Mouse (Mus musculus) layer of hippocampus, adult 9-10 months (tissue): ENCODE measurements at regions not wholly inside any gene's neighbourhood (a gene's known extent, or its start where the extent isn't known, plus 50 kb on each side); places are given as distances from the start of the nearest gene placed in this dataset.

Experiments used
- DNase-seq: peaks from one replicate; pipeline ENCODE4 v3.0.0; 2022; ENCODE audit warnings: low spot score

GRCm38 (mm10) chr17:82731561-82731960, 483.5 kb upstream of the Pkdcc start:
- DNase-seq = no peak

- no peak for DNase-seq
Measured at GRCm38 (mm10) chr17:82742445-82742844, 472.6 kb upstream of the Pkdcc start.

- no peak for DNase-seq
Measured at GRCm38 (mm10) chr17:82757400-82757799, 457.7 kb upstream of the Pkdcc start.

- no peak for DNase-seq
Measured at GRCm38 (mm10) chr17:82779096-82779495, 436.0 kb upstream of the Pkdcc start.

DNA sequence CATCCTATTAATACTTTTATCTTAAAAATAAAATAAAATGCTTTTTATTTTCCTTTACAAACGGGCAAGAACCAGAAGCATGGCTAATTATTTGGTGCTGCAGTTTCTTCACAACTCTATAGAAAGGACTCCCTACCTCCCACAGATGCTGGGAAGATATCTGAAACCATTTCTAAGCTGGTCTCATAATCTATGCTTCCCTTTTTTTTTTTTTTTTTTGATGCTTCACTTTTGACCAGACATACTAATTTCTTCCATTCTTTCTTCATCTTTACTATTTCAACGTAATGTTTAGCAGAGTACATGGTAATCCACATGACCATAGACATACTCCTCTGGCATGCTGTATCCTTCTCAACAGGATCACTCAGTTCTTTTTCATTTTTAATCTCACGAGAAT, 393.0 kb upstream of the Pkdcc start:
- no peak for DNase-seq

DNA sequence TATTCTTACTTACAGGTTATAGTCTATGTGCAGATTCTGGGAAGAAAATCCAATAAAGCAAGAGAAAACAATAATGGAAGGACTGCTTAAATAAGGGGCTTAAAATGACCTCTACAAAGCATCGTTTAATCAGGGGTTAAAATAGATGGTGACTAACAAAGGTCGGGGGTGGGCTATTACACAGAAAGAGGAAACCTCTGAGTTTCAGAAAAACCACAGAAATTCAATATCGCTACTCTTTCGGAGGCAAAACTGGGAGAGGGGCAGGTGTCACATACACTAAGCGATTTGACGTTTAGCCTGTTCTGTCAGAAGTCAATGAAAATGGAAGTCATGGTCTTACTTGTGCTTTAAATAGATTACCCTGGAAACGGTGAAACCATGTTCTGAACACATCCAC, 391.0 kb upstream of the Pkdcc start:
- no peak for DNase-seq

- DNase-seq = no peak
Measured at GRCm38 (mm10) chr17:82824619-82825018, 390.5 kb upstream of the Pkdcc start.

DNA sequence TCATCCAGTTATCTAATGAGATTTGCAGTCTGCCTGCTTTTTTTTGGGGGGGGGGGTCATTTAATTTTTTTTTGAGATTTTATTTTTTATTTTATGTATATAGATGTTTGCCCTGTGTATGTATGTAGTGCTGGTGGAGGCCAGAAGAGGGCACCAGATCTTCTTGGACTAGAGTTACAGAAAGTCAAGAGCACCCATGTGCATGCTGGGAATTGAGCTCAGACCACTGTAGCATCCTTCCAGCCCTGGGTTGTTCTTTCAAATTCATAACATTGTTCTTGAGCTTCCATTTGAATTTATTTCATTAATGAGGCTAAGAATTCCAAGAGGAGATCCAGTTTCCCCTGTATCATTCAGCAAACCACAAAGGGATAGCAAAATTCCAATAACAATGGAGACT, 387.9 kb upstream of the Pkdcc start:
- no peak for DNase-seq

GRCm38 (mm10) chr17:82827841-82828240, 387.3 kb upstream of the Pkdcc start:
- no peak for DNase-seq

DNA sequence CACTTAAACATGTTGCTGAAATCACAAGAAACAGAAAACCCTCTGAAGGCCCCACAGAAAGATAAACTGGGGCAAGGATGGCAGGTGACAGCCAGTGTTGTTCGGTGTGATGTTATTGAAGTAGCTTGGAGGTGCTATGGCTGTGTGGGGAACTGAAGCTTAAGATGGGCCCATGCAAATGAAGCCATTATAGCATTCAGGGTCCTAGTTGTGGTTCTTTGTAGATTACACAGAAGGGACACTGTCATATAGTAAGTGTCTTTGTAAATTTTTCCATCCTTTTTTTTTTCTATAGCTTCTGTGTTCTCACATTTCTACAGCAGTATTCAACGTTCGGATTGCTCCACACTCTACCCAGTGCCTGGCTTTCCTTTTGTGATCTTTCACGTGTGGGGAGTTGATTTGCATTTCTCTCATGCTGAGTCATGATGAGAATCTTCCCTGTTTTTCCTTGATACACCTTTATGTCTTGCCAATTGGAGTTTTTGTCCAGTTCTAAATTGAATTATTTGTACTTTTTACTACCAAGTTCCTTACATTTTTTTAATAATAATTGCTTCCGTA, 386.6 kb upstream of the Pkdcc start:
- DNase-seq = no peak

GRCm38 (mm10) chr17:82829415-82829814, 385.7 kb upstream of the Pkdcc start:
- no peak for DNase-seq

- no peak for DNase-seq
Measured at GRCm38 (mm10) chr17:82834177-82834576, 380.9 kb upstream of the Pkdcc start.

GRCm38 (mm10) chr17:82836115-82836514, 379.0 kb upstream of the Pkdcc start:
- DNase-seq = no peak

DNA sequence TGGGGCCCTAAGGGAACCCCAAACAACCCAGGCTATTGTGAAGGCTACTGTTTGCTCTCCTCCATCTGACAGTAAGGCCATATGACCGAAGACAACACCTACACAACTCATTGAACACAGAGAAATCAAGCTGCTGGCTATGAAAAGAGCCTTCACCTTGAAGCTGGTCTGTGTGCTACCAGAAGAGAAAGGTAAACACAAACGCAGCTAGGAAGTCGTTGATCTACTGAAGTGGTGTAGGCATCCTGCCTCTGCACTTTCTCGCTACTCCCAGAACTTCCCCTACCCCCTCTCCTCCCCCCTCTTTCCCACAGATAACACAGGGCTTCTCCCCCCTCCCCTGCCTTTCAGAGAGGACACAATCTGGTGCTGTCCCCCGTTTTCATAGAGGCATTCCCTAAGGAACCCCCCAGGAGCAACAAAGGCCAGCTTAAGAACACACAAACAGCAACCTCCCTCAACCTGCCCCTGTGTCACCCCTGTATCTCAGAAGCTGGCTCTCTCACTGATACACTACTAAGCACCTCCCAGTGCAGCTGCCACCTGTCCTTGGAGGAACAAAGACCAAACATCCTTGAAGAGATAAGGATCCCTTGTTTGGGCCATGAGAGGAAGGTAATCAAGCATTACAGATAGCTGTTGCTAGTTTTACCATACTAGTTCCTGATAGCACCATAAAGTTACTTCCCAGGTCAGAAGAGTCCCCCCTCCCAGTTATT, 368.2 kb upstream of the Pkdcc start:
- DNase-seq = no peak

DNA sequence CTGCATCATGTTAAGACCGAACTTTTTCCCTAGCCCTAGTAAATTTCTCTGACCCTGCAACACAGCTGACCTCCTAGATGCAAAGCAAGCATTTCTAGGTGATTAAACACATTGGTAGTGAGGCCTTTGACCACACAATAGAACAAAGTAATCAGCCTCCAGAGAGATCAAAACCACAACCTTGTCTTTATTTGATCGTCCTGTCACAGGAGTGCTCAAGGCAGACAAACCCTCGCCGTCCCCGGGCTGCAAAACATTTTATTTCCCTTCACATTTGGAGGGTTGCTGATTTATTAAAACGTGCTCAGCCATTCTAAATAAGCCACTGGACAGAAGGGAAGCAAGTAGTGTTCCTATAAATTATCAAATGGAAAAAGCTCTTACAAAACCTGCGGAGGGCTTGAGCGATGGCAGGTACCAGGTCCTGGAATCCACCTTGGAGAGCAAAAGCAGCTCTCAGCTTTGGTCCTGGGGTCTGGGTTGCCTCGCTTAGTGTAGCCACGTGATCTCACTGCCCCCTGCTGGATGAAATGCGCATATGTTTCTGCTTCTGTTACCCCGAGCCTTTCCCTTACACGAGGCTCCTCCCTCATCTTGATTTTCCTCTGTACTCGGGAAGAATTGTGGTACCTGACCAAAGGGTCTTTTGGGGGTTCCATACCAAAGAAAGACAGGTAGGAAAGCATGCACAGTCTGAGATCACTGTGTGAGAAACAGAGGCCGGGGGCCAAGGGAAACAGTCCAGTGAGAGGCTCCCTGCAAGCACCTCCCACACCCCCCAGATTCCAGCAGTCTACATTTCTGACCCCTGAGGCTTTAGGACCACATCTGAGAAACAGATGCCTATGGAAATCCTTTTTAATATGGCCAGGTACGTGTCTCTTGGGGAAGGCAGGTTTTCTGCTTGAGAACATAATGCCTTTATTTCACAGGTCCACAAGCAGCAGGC, 357.6 kb upstream of the Pkdcc start:
- peak; percentile 75 for DNase-seq

DNA sequence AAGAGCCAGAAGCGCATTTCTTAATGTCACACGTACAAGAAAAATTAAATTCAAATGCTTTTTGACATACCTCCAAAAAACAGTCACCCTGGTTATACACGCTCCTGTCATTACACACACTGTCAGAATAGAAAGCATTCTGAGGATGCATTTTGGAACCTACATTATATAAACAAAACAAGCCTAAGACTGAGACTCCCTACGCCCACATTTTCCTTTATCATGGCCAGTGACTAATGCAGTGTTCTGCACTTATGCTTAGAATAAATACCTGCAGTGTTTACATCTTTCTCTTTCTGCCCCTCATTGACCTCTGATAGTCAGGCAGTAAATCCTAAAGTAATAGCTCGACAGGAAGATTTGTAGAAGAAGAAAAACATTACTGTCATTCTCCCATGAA, 354.7 kb upstream of the Pkdcc start:
- DNase-seq = no peak

DNA sequence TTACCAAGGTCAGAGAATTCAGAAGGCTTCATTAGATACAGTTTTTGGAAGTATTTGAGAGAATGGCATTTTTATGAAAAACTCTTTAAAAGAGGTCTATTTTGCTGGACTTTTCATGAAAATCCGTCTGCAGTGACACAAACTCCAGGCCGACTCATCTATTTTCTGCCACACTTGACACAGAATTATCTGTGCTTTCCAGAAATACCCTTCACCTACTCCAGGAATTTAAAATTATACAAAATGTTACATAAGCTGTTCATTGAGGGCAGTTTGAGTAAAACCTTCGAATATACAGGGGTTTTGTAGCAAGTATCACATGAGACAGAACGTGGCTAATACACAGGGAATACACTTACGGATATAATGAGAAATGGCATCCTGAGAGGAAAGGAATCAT, 354.1 kb upstream of the Pkdcc start:
- no peak for DNase-seq

DNA sequence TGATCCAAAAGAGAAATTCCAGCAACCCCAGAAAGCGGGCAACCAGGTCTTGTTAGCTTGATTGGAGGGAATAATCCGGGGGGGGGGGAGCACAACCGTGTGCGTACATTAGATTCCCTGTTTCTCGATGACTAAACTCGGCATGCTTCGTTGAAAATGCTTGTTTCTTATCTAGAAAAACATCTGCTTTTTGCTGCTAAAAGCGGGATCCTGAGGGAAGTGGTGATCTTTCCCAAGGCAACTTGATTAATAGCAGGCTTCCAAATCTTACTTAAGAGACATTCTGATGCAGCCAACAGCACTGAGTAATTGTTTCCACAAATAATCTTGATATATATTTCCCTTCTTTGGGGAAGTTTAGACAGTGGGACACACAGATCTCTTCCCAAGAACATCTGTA, 338.0 kb upstream of the Pkdcc start:
- no peak for DNase-seq

DNA sequence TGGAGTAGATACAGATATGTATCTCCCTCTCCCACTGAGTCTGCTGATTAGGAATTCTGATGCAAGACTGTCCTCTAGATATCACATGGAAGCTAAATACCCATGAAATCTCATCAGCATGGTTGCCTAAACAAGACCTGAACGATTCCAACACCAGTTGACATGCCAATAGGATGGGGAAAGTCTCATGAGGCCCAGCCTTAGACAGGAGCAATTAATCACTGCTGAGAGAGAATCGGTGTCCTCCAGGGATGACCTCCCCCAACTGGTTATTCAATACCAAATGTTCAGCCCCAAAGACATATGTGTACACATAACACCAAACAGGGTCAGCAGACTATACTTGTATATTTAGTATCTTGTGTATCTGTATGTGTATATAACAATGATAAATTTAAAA, 314.5 kb upstream of the Pkdcc start:
- no peak for DNase-seq

- no peak for DNase-seq
Measured at GRCm38 (mm10) chr17:82901098-82901891, 313.8 kb upstream of the Pkdcc start.

- DNase-seq = no peak
Measured at GRCm38 (mm10) chr17:82904961-82905360, 310.1 kb upstream of the Pkdcc start.

- DNase-seq = no peak
Measured at GRCm38 (mm10) chr17:82905483-82905882, 309.6 kb upstream of the Pkdcc start.
